Mouse (Mus musculus) hindbrain, embryonic 13.5 days (tissue): ENCODE measurements around the gene Brca1. TPM values are rescaled to one million over a fixed set of nuclear protein-coding genes. Genes with fewer than 3 reads are reported as not detected.

Experiments
- ATAC-seq: fragments of 200-750 bp; cut with Nextera tagmentation; 2 replicates; pipeline ENCODE4 v1.8.0; 2017; ENCODE audit warnings: moderate TSS enrichment; ENCODE audit not compliant: low FRiP score
- H3K27ac ChIP-seq: fragments of 300-500 bp; sonication (generic); 2 replicates; pipeline ENCODE4 v1.5.1; 2015; ENCODE audit warnings: inconsistent platforms, mild to moderate bottlenecking, moderate library complexity
- H3K27me3 ChIP-seq: fragments of 300-500 bp; sonication (generic); 2 replicates; pipeline ENCODE4 v1.6.1; 2015; ENCODE audit warnings: mild to moderate bottlenecking, inconsistent platforms
- H3K36me3 ChIP-seq: fragments of 300-500 bp; sonication (generic); 2 replicates; pipeline ENCODE4 v1.6.1; 2015; ENCODE audit warnings: mild to moderate bottlenecking, inconsistent platforms
- H3K4me1 ChIP-seq: fragments of 300-500 bp; sonication (generic); replicated peaks from 2 replicates; pipeline ENCODE4 v1.6.1; 2015; ENCODE audit warnings: inconsistent platforms
- H3K4me2 ChIP-seq: fragments of 300-500 bp; sonication (generic); 2 replicates; pipeline ENCODE4 v1.6.1; 2015; ENCODE audit warnings: inconsistent platforms, mild to moderate bottlenecking, moderate library complexity
- H3K4me3 ChIP-seq: fragments of 300-500 bp; sonication (generic); 2 replicates; pipeline ENCODE4 v1.5.1; 2015; ENCODE audit warnings: mild to moderate bottlenecking, inconsistent platforms
- H3K9ac ChIP-seq: fragments of 300-500 bp; sonication (generic); 2 replicates; pipeline ENCODE4 v1.6.1; 2015; ENCODE audit warnings: mild to moderate bottlenecking, inconsistent platforms
- H3K9me3 ChIP-seq: fragments of 300-500 bp; sonication (generic); 2 replicates; pipeline ENCODE4 v1.6.1; 2016; ENCODE audit warnings: inconsistent platforms
- WGBS: fragments of 180-500 bp; shearing (Covaris S2); methylation state at CpG from one replicate; pipeline ENCODE4 v1.1.7; 2015; 5-methylcytosine and 5-hydroxymethylcytosine counted together
- polyA plus RNA-seq: library from polyadenylated mRNA; unstranded; fragments of >200 nt; fragmentation: Nextera tagmentation; extraction: Ambion mirVana; gene quantifications from 2 replicates; pipeline ENCODE4 v1.2.1, GENCODE M21; 2015

Gene Brca1
- polyA plus RNA-seq, 1 experiment from 2014 or later, result 2.9 TPM

- no peak overlapping the region for H3K4me3 ChIP-seq
- no peaks in the 10 kb centered on the region for H3K9me3 ChIP-seq
- 80% methylated on average over 6 of the region's 6 CpGs for WGBS
- no peaks in the 10 kb centered on the region for H3K27me3 ChIP-seq
- H3K4me1 ChIP-seq, result no peaks in the 10 kb centered on the region
- ATAC-seq, result no peak
- no peak overlapping the region for H3K9ac ChIP-seq
- H3K27ac ChIP-seq, result no peak overlapping the region
- H3K36me3 ChIP-seq, result peaks cover 96% of the 10 kb centered on the region
- H3K4me2 ChIP-seq, result no peak overlapping the region
Measured at GRCm38 (mm10) chr11:101576116-101576515, 24.4 kb upstream of the Brca1 start.

DNA sequence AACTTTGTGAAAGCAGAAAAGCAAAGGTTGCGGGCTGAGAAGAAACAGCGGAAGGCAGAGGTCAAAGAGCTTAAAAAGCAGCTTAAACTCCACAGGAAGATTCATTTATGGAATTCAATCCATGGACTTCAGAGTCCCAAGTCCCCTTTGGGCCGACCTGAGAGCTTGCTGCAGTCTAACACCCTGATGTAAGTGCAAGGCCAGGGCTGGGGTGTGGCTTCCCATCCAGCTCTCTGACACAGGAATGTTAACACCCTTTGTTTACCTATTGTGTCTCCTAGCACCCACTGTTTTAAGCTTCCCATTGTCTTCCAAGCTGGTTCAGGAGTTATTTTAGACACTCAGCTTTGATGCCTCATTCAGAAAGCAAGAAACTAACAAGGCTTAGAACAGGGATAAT is 16.7 kb upstream of the Brca1 start:
- ATAC-seq, result no peak
- Histone ChIP-seq H3K4me1 (no peaks in the 10 kb centered on the region), H3K4me2 (no peak overlapping the region), H3K27ac (no peak overlapping the region), H3K36me3 (peaks cover 94% of the 10 kb centered on the region), H3K4me3 (no peak overlapping the region), H3K9ac (no peak overlapping the region), H3K9me3 (no peaks in the 10 kb centered on the region), H3K27me3 (no peaks in the 10 kb centered on the region)
- 90% methylated on average over 3 of the region's 3 CpGs for WGBS

DNA sequence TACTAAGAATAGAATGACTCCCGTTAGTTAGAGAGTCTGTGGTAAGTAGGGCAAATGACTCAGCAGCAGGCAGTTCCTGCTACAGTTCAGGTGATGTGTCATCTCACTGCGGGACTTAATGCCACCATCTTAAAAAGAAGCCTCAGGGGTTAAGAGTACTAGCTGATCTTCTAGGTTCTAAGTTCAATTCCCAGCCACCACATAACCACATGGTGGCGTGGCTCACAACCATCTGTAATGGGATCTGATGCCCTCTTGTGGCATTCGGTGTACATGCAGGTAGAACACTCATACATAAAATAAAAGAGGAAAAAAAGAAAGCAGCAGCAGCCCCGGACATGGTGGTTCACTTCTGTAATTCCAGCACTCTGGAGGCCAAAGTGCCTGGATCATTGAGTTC is 10.6 kb upstream of the Brca1 start:
- H3K27ac ChIP-seq, result no peak overlapping the region
- no peak for ATAC-seq
- no peak overlapping the region for H3K4me2 ChIP-seq
- peaks cover 86% of the 10 kb centered on the region for H3K36me3 ChIP-seq
- H3K4me3 ChIP-seq, result no peak overlapping the region
- H3K9me3 ChIP-seq, result no peaks in the 10 kb centered on the region
- no peaks in the 10 kb centered on the region for H3K27me3 ChIP-seq
- no peaks in the 10 kb centered on the region for H3K4me1 ChIP-seq
- H3K9ac ChIP-seq, result no peak overlapping the region
- 38% methylated on average over 5 of the region's 5 CpGs for WGBS

- H3K36me3 ChIP-seq, result peaks cover 54% of the 10 kb centered on the region
Measured at GRCm38 (mm10) chr11:101556954-101557353, 5.2 kb upstream of the Brca1 start.

DNA sequence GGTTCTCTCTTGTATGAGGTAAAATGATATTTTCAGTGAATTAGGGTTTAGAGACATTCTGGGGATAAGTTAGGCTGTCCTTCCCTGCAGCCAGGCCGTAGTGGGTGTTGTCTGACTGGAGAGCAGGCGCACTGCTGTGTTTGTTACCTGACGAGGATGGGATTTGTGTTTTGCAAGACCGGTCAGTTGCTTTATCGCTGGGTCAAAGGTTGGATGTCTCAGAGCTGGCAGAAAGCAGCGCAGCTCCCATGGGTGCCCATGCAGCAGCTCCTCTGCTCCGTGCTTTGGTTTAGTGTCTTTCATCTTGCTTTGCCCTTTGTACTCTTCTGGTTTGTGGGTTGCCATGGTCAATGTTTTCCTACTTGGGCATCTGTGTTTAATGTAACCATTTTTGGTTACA is 4.8 kb upstream of the Brca1 start:
- H3K4me2 ChIP-seq, result no peak overlapping the region
- no peak overlapping the region for H3K4me3 ChIP-seq
- peak overlapping the region; percentile 24; the same call in 1 of the 2 replicates for H3K9ac ChIP-seq
- ATAC-seq, result no peak
- peaks cover 29% of the 10 kb centered on the region for H3K4me1 ChIP-seq
- 90% methylated on average over 7 of the region's 7 CpGs for WGBS
- no peaks in the 10 kb centered on the region for H3K9me3 ChIP-seq
- H3K27ac ChIP-seq, result no peak overlapping the region
- H3K27me3 ChIP-seq, result no peaks in the 10 kb centered on the region
- H3K36me3 ChIP-seq, result peaks cover 54% of the 10 kb centered on the region

More at GRCm38 (mm10) chr11:101556954-101557353, 5.2 kb upstream of the Brca1 start:
- Histone ChIP-seq H3K9ac (peak overlapping the region; percentile 24; the same call in 1 of the 2 replicates), H3K4me1 (peaks cover 29% of the 10 kb centered on the region), H3K27me3 (no peaks in the 10 kb centered on the region), H3K4me2 (no peak overlapping the region), H3K9me3 (no peaks in the 10 kb centered on the region), H3K27ac (no peak overlapping the region), H3K4me3 (no peak overlapping the region)
- no peak for ATAC-seq
- WGBS, result 71% methylated on average over 2 of the region's 2 CpGs

DNA sequence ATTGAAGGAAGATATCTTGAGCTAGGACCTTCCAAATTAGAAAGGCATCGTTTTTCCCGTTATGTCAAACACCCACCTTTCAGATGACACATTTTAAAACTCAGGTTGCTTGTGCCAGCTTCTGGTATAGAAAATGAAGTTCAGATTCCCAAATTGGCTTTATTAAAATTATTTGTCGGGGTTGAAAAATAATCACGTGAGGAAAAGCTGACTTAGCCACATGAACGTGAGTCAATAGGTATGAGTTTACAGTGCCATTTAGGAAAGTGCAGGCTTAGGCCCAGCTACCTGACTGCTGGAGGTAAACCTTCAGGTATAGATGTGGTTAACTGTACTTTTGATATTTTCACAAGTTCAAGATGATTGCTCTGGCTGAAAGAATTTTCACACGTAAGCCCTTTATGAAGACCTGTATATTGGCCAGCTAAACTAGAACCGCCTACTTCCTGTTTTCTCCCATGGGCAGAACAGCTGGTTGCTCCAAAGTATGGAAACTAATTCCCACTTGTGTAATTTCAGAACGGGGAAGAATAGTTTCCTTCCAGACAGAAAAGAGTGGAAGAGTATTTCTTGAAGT is 1.7 kb upstream of the Brca1 start:
- Histone ChIP-seq H3K27me3 (no peaks in the 10 kb centered on the region), H3K9me3 (no peaks in the 10 kb centered on the region), H3K27ac (peak overlapping the region; percentile 96), H3K4me1 (peaks cover 40% of the 10 kb centered on the region), H3K9ac (peak overlapping the region; percentile 89), H3K36me3 (peaks cover 23% of the 10 kb centered on the region), H3K4me3 (peak overlapping the region; percentile 76), H3K4me2 (peak overlapping the region; percentile 79)
- no peak for ATAC-seq
- 28% methylated on average over 8 of the region's 8 CpGs for WGBS

GRCm38 (mm10) chr11:101552476-101553300 is 933 bp upstream of the Brca1 start:
- peaks cover 40% of the 10 kb centered on the region for H3K4me1 ChIP-seq
- H3K9me3 ChIP-seq, result no peaks in the 10 kb centered on the region
- peak overlapping the region; percentile 89 for H3K9ac ChIP-seq
- H3K4me2 ChIP-seq, result peak overlapping the region; percentile 79
- no peaks in the 10 kb centered on the region for H3K27me3 ChIP-seq
- H3K4me3 ChIP-seq, result peak overlapping the region; percentile 76
- H3K36me3 ChIP-seq, result peaks cover 16% of the 10 kb centered on the region
- WGBS, result under 1% methylated on average over 37 of the region's 37 CpGs
- peak; percentile 98 for ATAC-seq
- peak overlapping the region; percentile 96 for H3K27ac ChIP-seq

- Histone ChIP-seq H3K27ac (no peak overlapping the region), H3K36me3 (no peaks in the 10 kb centered on the region), H3K4me1 (peaks cover 14% of the 10 kb centered on the region), H3K9ac (no peak overlapping the region; the same call in 1 of the 2 replicates), H3K4me2 (no peak overlapping the region), H3K4me3 (no peak overlapping the region), H3K27me3 (no peaks in the 10 kb centered on the region), H3K9me3 (no peaks in the 10 kb centered on the region)
- ATAC-seq, result no peak
Measured at GRCm38 (mm10) chr11:101548526-101548925, 3.2 kb downstream of the Brca1 start.

DNA sequence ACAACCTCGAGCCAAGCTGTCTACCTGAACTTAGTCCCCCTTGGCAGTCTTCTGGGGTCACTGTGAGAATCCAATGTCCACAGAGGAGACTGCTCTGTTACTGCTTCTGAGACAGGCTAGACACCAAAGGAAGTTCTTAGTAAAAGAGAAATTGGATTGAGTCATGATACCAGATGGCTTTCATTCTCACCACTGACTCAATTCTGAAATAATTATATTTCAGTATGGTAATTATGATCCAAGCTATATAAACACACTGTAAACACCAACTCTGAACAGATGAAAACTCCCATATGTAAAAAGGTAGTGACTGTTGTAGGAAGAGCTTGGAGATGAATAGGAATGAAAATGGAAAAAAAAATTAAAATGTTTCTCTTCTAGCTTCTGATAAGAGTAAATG is 7.6 kb downstream of the Brca1 start:
- Histone ChIP-seq H3K4me1 (no peaks in the 10 kb centered on the region), H3K9me3 (no peaks in the 10 kb centered on the region), H3K27ac (no peak overlapping the region), H3K36me3 (no peaks in the 10 kb centered on the region), H3K4me3 (no peak overlapping the region), H3K9ac (no peak overlapping the region), H3K4me2 (no peak overlapping the region), H3K27me3 (no peaks in the 10 kb centered on the region)
- WGBS, result 83% methylated on average over 1 of the region's 1 CpGs
- ATAC-seq, result no peak

- ATAC-seq, result no peak
- Histone ChIP-seq H3K36me3 (no peaks in the 10 kb centered on the region), H3K4me2 (no peak overlapping the region), H3K4me3 (no peak overlapping the region), H3K9ac (no peak overlapping the region), H3K27me3 (no peaks in the 10 kb centered on the region), H3K9me3 (no peaks in the 10 kb centered on the region), H3K4me1 (no peaks in the 10 kb centered on the region), H3K27ac (no peak overlapping the region)
- WGBS, result 89% methylated on average over 9 of the region's 9 CpGs
Measured at GRCm38 (mm10) chr11:101543533-101543932, 8.2 kb downstream of the Brca1 start.

GRCm38 (mm10) chr11:101526686-101527085 is 25.1 kb downstream of the Brca1 start:
- peaks cover 7% of the 10 kb centered on the region; the same call in 1 of the 2 replicates for H3K36me3 ChIP-seq
- H3K27ac ChIP-seq, result no peak overlapping the region; the same call in 1 of the 2 replicates
- 92% methylated on average over 4 of the region's 4 CpGs for WGBS
- ATAC-seq, result no peak
- H3K4me3 ChIP-seq, result no peak overlapping the region
- H3K27me3 ChIP-seq, result no peaks in the 10 kb centered on the region
- no peaks in the 10 kb centered on the region for H3K9me3 ChIP-seq
- no peak overlapping the region for H3K9ac ChIP-seq
- H3K4me2 ChIP-seq, result no peak overlapping the region
- H3K4me1 ChIP-seq, result no peaks in the 10 kb centered on the region

- ATAC-seq, result no peak
- H3K36me3 ChIP-seq, result peaks cover 7% of the 10 kb centered on the region; the same call in 1 of the 2 replicates
- no peaks in the 10 kb centered on the region for H3K27me3 ChIP-seq
- H3K27ac ChIP-seq, result no peak overlapping the region
- no peaks in the 10 kb centered on the region for H3K9me3 ChIP-seq
- H3K4me1 ChIP-seq, result no peaks in the 10 kb centered on the region
- no peak overlapping the region for H3K4me2 ChIP-seq
- H3K9ac ChIP-seq, result no peak overlapping the region
- H3K4me3 ChIP-seq, result no peak overlapping the region
- WGBS, result 90% methylated on average over 9 of the region's 9 CpGs
Measured at GRCm38 (mm10) chr11:101525936-101526595, 25.7 kb downstream of the Brca1 start.
